Mouse (Mus musculus) induced T-regulatory cell, adult 2 months (primary cell): ENCODE data around the gene Slc17a3.

Experiments used
- DNase-seq: peaks from one replicate; pipeline ENCODE4 v3.0.0-alpha.2; 2012; ENCODE audit warnings: low read depth

Gene Slc17a3

DNA sequence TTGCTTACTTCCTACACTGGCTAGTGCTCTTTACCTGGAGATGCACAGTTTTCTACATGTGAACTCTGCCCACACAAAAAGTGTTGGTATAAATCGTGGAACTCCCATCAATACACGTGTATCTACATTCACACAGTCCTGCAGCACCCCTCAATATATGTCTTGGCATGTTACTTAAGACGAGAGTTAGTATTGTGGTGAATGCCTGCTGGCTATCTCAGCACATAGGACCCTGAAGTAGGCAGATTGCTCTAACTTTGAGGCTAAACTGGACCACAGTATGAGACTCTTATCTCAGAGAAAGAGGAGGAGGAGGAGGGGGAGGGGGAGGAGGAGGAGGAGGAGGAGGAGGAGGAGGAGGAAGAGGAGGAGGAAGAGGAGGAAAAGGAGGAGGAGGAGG is 39.9 kb downstream of the Slc17a3 start:
- no peak for DNase-seq

DNA sequence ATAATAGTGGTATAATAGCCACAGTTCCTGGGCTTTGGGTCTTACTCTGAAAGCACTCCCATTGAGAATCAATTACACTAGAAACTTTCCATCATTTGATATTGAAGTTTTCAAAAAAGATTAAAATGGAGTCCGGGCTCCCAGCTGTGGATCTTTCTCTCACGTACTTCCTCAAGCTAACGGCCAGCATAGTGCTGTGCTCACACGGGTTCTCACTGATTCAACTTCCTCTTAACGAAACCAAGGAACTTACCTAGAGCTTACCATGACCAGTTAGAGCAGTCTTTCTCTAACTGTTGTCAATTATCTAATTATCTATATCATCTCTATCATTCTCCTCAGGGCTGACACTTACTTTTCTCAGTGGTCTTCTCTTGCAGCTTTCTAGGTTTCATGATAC is 40.4 kb downstream of the Slc17a3 start:
- no peak for DNase-seq

DNA sequence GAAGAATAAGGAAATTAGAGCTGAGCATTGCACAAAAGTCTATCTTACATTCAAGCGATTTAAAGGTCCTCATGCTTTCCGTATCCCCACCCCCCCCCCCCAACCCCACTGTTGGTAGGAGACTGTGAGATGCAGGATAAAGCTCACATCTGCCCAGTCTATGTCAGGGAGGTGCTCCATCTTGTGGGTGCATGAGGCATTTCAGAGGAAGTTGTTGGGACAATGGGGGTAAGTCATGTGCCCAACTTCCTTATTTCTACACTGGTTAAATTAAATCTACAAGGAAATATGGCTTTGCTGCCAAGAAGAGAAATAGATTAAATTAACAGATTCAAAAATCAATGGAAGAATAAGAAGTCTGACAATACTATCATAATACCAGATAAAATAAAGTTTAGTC is 46.3 kb downstream of the Slc17a3 start:
- peak; percentile 31 for DNase-seq

DNA sequence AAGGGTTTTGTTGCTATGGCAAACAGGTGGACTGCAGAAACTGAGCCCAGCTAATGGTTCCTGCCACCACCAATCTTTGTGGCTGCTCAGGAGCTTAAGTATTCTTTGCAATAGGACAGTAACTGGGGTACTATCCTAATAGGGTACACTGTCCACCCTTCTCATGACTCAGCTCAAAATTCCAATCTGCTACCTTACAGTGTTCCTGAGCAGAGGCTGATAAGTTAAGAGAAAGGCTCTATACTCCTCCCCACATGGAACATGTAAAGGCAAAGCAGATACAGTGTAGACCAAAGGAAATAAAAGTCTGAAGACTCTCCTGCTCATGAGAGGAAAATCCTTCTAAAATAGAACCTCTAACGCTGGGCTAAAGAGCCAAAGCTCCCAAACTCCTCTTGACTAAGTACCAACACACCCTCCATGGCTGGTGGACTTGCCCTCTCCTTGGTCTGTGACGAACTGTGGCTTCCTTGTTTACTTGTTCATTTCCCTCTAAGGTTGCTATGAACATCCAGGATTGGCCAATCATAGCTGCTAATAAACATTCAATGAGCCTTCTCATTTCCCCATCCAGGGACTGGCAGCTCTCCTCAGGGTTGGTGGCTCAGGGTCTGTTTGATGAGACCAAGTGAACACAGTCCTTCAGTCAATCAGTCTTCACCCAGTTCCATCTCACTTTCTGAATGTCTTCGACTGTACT is 47.9 kb downstream of the Slc17a3 start:
- DNase-seq = no peak

DNA sequence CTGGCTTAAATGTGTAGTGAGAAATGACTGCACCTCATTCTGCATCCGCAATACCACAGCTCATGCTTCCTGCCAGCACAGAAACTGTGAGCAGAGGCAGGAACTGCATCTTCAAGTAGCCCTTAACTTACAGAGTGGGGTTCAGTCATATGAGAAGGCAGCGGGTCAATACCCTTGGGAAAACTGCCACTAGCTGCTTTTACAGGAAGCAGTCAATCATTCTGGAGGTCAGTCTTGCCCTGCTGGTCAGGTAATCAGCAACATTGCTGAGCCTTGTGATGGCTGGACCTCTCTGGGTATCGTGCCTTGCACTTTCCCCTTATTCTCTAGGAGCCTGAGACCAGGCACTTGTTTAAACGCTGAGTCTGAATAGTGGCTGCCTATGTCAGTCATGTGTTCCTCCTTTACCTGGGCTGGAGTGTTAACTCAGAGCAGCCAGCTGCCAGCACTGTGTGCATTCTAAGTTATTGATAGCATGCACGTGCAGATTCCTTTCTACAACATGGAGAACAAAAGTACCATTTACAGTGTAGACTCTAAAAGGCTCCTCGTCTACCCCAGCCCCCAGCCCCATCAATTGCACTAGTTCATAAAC is 49.9 kb downstream of the Slc17a3 start:
- DNase-seq = no peak

DNA sequence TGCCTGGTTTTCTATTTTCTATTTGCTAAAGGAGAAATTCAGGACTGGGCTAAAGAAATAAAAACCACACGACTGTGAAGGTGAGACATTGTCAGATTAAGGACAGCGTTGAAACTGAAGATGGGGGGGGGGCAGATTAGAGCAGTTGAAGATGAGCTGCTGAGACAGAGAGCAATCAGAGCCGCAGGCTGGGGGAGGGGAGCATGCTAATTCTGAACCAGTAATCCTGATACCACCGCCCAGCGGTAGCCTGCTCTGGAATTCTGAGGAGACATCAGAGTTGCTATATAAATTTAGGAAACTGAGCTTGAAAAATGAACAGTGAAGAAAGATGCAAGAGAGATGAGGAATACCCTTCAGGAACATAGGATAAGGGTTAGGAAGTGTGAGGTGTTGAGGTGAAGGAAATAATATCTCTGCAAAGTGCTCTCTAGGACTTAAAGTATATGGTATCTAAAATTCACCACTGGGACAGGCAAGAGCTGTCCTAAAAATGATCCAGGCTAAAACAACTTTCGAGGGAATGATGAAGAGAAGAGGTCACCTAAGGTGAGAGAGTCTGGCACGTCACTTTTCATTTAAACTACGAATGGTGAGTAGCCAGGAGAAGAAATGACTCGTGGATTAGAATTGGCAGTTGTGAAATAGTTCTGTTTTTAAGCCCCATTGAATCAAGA is 53.5 kb downstream of the Slc17a3 start:
- DNase-seq = no peak

DNA sequence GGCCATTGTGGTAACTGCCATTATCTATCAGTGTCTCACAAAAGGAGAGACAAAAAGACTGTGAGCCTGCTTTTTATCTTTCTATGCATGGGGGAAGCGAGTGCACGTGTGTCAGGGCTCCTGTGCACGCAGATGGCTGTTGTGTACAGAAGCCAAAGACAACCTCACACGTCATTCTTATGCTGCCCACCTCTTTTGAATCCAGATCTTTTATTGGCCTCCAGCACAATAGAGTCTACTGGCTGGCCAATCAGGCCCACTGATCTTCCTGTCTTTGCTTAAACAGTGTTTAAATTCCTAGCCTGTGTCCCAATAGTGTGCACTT is 54.0 kb downstream of the Slc17a3 start:
- DNase-seq = no peak

DNA sequence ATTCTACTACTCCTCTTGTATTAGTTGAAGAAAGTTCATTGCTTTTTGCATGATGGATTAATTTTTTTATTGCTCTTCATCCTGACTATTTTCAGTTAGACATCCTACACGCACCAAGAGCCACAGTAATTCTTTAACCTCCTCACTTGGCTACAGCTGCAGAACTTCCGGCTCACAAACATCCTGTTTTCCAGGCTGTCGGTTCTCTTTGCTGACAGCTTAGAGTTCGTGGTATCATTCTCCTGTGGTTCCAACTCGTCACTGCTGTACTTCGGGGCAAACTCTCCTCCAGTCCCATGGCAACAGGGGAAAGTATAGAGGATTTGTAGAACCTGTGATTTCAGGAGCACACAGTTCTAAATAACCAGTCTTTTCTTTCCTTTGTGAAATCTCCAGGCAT is 59.0 kb downstream of the Slc17a3 start:
- peak; percentile 26 for DNase-seq

DNA sequence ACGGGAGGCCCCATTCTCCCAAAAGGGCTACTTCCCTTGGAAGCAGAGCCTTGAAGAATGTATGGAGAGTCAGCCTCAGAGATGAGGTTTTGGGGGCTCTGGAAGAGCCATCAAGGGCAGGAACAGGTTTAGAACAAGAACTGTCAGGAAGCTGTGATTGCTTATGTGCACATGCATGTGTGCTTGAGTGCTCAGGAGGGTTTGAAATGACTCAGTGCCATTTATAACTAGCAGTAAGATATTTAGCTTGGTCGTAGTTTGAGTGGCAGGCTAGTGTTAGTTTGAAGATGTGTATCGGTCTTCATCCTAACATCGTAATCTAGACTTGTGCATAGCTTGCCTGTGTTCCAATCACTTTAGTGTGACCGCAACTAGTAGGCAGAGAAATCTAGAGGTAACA is 67.7 kb downstream of the Slc17a3 start:
- DNase-seq = no peak

DNA sequence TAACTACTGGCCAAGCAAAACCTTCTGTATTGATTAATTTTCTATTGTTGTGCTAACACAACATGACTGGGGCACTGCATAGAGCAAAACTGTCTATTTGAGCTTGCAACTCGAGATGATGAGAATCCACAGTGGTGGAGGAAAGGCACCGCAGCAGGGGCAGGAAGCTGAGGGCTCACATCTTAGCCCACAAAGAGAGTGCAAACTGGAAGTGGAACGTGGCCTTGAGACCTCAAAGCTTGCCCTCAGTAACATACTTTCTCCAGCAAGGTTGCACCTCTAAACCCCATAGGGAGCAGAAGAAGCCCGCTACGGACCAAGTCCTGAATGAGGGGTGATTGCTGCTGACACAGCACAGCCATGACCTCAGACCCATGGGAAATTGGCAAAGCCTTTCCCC is 70.9 kb downstream of the Slc17a3 start:
- DNase-seq = no peak
